In the genomic region with DNA sequence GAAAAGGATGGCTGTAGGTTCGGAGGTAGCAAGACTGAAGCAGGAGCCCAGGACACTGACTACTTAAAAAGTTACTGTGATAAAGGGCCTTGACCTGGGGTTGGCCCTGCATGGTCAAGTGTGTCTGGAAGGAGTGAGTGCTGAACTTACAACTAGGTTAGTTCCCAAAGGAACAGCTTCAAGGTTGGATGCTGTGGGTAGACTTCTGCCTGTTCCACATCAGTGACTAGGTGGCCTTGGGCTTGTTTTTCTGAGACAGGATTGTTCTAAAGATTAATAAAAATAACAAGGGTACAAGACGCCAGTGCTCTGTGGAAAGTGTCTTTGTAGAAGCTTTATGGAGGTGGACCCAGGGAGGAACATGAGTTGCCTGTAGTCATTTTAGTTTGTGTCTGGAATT, we compare ENCODE assay signal across 18 mouse cellular contexts.
"Had no signal": no experiment of that assay in that cellular context is flagged by ENCODE, and none has a peak within 500 bp of the region (broad histone marks: within the 10 kb centered on the region; RNA-seq: fewer than 3 reads in every experiment).

No protein-coding gene starts in this region.

- H3K9ac ChIP-seq: liver, embryonic 15.5 days; liver, postnatal 0 days; lung, embryonic 15.5 days; midbrain, embryonic 13.5 days; midbrain, embryonic 15.5 days; neural tube, embryonic 12.5 days; stomach, embryonic 15.5 days had no signal

- H3K4me3 ChIP-seq: liver, embryonic 15.5 days; lung, embryonic 15.5 days; megakaryocyte, embryonic 14.5 days; midbrain, embryonic 13.5 days; midbrain, embryonic 15.5 days; neural tube, embryonic 12.5 days; stomach, embryonic 15.5 days had no signal

- H3K4me2 ChIP-seq: liver, embryonic 15.5 days; lung, embryonic 15.5 days; midbrain, embryonic 13.5 days; midbrain, embryonic 15.5 days; neural tube, embryonic 12.5 days; stomach, embryonic 15.5 days had no signal

- ATAC-seq: liver, postnatal 0 days; lung, postnatal 0 days; midbrain, embryonic 13.5 days; midbrain, embryonic 15.5 days had no signal

- H3K27me3 ChIP-seq: liver, embryonic 15.5 days; lung, embryonic 15.5 days; megakaryocyte, embryonic 14.5 days; midbrain, embryonic 13.5 days; midbrain, embryonic 15.5 days; neural tube, embryonic 12.5 days; stomach, embryonic 15.5 days had no signal

- DNase-seq: liver, postnatal 0 days; lung, adult 2 months; lung, postnatal 14 days; lung, postnatal 36 days; right cerebral cortex, postnatal 14 days; thymus, adult 2 months; thymus, postnatal 25 days; thymus, postnatal 4 days had no signal

- H3K4me1 ChIP-seq: liver, embryonic 15.5 days; lung, embryonic 15.5 days; midbrain, embryonic 13.5 days; midbrain, embryonic 15.5 days; neural tube, embryonic 12.5 days; stomach, embryonic 15.5 days had no signal

- H3K36me3 ChIP-seq: liver, embryonic 15.5 days; lung, embryonic 15.5 days; midbrain, embryonic 13.5 days; midbrain, embryonic 15.5 days; neural tube, embryonic 12.5 days; stomach, embryonic 15.5 days had no signal

- H3K9me3 ChIP-seq: liver, embryonic 15.5 days; lung, embryonic 15.5 days; megakaryocyte, embryonic 14.5 days; midbrain, embryonic 13.5 days; midbrain, embryonic 15.5 days; neural tube, embryonic 12.5 days; stomach, embryonic 15.5 days had no signal

- H3K27ac ChIP-seq: liver, embryonic 15.5 days; lung, embryonic 15.5 days; macrophage; midbrain, embryonic 13.5 days; midbrain, embryonic 15.5 days; neural tube, embryonic 12.5 days; stomach, embryonic 15.5 days; stomach, postnatal 0 days had no signal
